Mouse (Mus musculus) intestine, embryonic 16.5 days (tissue): Measurements from ENCODE around the gene Olfr1136. TPM values are rescaled to one million over a fixed set of nuclear protein-coding genes. Genes with fewer than 3 reads are reported as not detected.

Experiments
- ATAC-seq: fragments of 200-750 bp; cut with Nextera tagmentation; 2 replicates; pipeline ENCODE4 v1.8.0; 2017; ENCODE audit warnings: moderate TSS enrichment, moderate library complexity
- H3K27ac ChIP-seq: fragments of 300-500 bp; sonication (generic); 2 replicates; pipeline ENCODE4 v1.5.1; 2014; ENCODE audit warnings: mild to moderate bottlenecking, low read length
- H3K27me3 ChIP-seq: fragments of 300-500 bp; sonication (generic); replicated peaks from 2 replicates; pipeline ENCODE4 v1.6.1; 2014; ENCODE audit warnings: low read length, control low read depth, mixed read lengths; ENCODE audit not compliant: control insufficient read depth, insufficient read depth
- H3K36me3 ChIP-seq: fragments of 300-500 bp; sonication (generic); 2 replicates; pipeline ENCODE4 v1.6.1; 2014; ENCODE audit warnings: low read length, control low read depth; ENCODE audit not compliant: control insufficient read depth, insufficient read depth
- H3K4me1 ChIP-seq: fragments of 300-500 bp; sonication (generic); 2 replicates; pipeline ENCODE4 v1.6.1; 2014; ENCODE audit warnings: low read length, control low read depth, mixed read lengths; ENCODE audit not compliant: control insufficient read depth, insufficient read depth
- H3K4me2 ChIP-seq: fragments of 300-500 bp; sonication (generic); 2 replicates; pipeline ENCODE4 v1.6.1; 2014; ENCODE audit warnings: low read depth, low read length, control low read depth
- H3K4me3 ChIP-seq: fragments of 300-500 bp; sonication (generic); 2 replicates; pipeline ENCODE4 v1.5.1; 2014; ENCODE audit warnings: mild to moderate bottlenecking, low read length
- H3K9ac ChIP-seq: fragments of 300-500 bp; sonication (generic); 2 replicates; pipeline ENCODE4 v1.6.1; 2014; ENCODE audit warnings: low read depth, low read length
- H3K9me3 ChIP-seq: fragments of 300-500 bp; sonication (generic); 2 replicates; pipeline ENCODE4 v1.6.1; 2016; ENCODE audit warnings: low read length, control low read depth; ENCODE audit not compliant: control insufficient read depth
- WGBS: fragments of 180-500 bp; shearing (Covaris S2); extraction: QIAGEN DNeasy Blood & Tissue Kit; methylation state at CpG from one replicate; pipeline ENCODE4 v1.1.7; 2014; 5-methylcytosine and 5-hydroxymethylcytosine counted together
- polyA plus RNA-seq: library from polyadenylated mRNA; unstranded; fragments of >200 nt; fragmentation: Nextera tagmentation; extraction: Ambion mirVana; gene quantifications from 2 replicates; pipeline ENCODE4 v1.2.1, GENCODE M21; 2015

The Olfr1136 gene
- polyA plus RNA-seq, result not detected in 2 replicates

DNA sequence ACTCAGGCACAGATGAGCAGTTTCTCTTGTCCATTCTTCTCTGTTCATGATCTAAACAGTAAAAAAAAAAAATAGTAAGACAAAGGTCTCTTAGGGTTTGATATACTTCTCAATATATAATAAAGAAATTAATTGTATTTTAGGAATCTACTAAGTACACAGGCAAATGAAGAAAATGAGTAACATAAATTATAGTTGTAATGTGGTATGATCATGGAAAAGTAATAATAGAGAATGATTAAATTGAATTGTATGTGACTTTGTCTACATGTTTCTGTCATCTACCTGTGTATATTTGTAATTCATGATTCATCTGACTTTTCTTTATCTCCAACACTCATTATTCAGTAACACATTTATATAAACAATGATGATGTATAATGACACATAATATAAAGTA lies at the start of gene Olfr1136:
Gene Olfr1136, minus strand, starts transcription at position 101 of the 400 bp plus-strand sequence.
- ATAC-seq, result no peak
- Histone ChIP-seq H3K4me3 (no peak within 1 kb of the TSS), H3K27ac (no peak within 1 kb of the TSS), H3K36me3 (no peaks in the 10 kb centered on the region), H3K9ac (no peak within 1 kb of the TSS), H3K4me2 (no peak within 1 kb of the TSS), H3K27me3 (no peaks in the 10 kb centered on the region), H3K4me1 (no peaks in the 10 kb centered on the region), H3K9me3 (no peaks in the 10 kb centered on the region)

DNA sequence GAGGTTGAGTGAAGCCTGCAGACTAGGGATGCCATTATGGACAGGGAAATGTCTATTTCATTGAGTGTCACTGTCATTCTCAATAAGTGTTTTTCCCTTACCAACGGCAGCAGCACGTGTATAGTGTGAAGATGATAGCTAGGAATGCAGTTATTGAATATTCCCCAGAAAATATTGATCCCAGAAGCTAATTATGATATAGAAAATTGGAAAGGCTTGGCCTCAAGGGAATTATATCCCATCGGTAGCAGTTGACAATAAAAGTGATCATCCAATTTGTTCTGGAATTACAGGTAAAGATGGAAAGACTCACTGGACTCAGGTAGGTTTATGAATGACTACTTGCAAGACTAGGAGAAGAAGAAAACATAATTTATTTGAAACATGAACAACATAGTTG lies 49.7 kb upstream of the Olfr1136 start, which contains the start of gene Olfr1140:
Gene Olfr1140, plus strand, starts transcription at position 301 of the 400 bp plus-strand sequence.
- WGBS, result 74% methylated on average over 3 of the region's 3 CpGs
- H3K4me3 ChIP-seq, result no peak within 1 kb of the TSS
- ATAC-seq, result no peak
- H3K9me3 ChIP-seq, result no peaks in the 10 kb centered on the region
- no peak within 1 kb of the TSS for H3K27ac ChIP-seq
- no peak within 1 kb of the TSS for H3K9ac ChIP-seq
- H3K27me3 ChIP-seq, result no peaks in the 10 kb centered on the region
- no peak within 1 kb of the TSS for H3K4me2 ChIP-seq
- H3K36me3 ChIP-seq, result no peaks in the 10 kb centered on the region
- no peaks in the 10 kb centered on the region for H3K4me1 ChIP-seq

GRCm38 (mm10) chr2:87739878-87740277 lies 46.1 kb upstream of the Olfr1136 start, which contains the start of gene Olfr1138:
Gene Olfr1138 (minus strand): TSS chr2:87739978.
- no peak for ATAC-seq
- WGBS, result 89% methylated on average over 1 of the region's 1 CpGs
- H3K27me3 ChIP-seq, result no peaks in the 10 kb centered on the region

GRCm38 (mm10) chr2:87713079-87713478 lies 19.3 kb upstream of the Olfr1136 start, which contains the start of gene Olfr1137:
Gene Olfr1137 (minus strand): TSS chr2:87713179.
- no peak within 1 kb of the TSS for H3K9ac ChIP-seq
- H3K36me3 ChIP-seq, result no peaks in the 10 kb centered on the region
- H3K4me2 ChIP-seq, result no peak within 1 kb of the TSS
- ATAC-seq, result no peak
- no peaks in the 10 kb centered on the region for H3K4me1 ChIP-seq
- no peaks in the 10 kb centered on the region for H3K27me3 ChIP-seq
- H3K9me3 ChIP-seq, result no peaks in the 10 kb centered on the region
- H3K27ac ChIP-seq, result no peak within 1 kb of the TSS
- no peak within 1 kb of the TSS for H3K4me3 ChIP-seq

More at GRCm38 (mm10) chr2:87739878-87740277, 46.1 kb upstream of the Olfr1136 start, which contains the start of gene Olfr1138:
- no peak within 1 kb of the TSS for H3K27ac ChIP-seq
- no peak within 1 kb of the TSS for H3K4me2 ChIP-seq
- H3K9ac ChIP-seq, result no peak within 1 kb of the TSS
- no peaks in the 10 kb centered on the region for H3K9me3 ChIP-seq
- no peak within 1 kb of the TSS for H3K4me3 ChIP-seq
- no peaks in the 10 kb centered on the region for H3K4me1 ChIP-seq
- H3K36me3 ChIP-seq, result no peaks in the 10 kb centered on the region

GRCm38 (mm10) chr2:87673564-87673963 lies 20.2 kb downstream of the Olfr1136 start, which contains the start of gene Olfr1135:
Gene Olfr1135 (minus strand): TSS chr2:87673664.
- 17% methylated on average over 1 of the region's 1 CpGs for WGBS
- H3K4me1 ChIP-seq, result no peaks in the 10 kb centered on the region
- no peaks in the 10 kb centered on the region for H3K27me3 ChIP-seq
- H3K4me2 ChIP-seq, result no peak within 1 kb of the TSS
- H3K36me3 ChIP-seq, result no peaks in the 10 kb centered on the region
- no peak within 1 kb of the TSS for H3K4me3 ChIP-seq
- no peak within 1 kb of the TSS for H3K9ac ChIP-seq
- ATAC-seq, result no peak
- no peaks in the 10 kb centered on the region for H3K9me3 ChIP-seq
- H3K27ac ChIP-seq, result no peak within 1 kb of the TSS

- no peaks in the 10 kb centered on the region for H3K36me3 ChIP-seq
- H3K9me3 ChIP-seq, result no peaks in the 10 kb centered on the region
- WGBS, result 74% methylated on average over 2 of the region's 2 CpGs
- no peak within 1 kb of the TSS for H3K27ac ChIP-seq
- no peak within 1 kb of the TSS for H3K4me3 ChIP-seq
- H3K4me1 ChIP-seq, result no peaks in the 10 kb centered on the region
- no peaks in the 10 kb centered on the region for H3K27me3 ChIP-seq
- no peak within 1 kb of the TSS for H3K4me2 ChIP-seq
- H3K9ac ChIP-seq, result no peak within 1 kb of the TSS
- no peak for ATAC-seq
These were observed 35.4 kb downstream of the Olfr1136 start, which contains the start of gene Olfr1134 for GRCm38 (mm10) chr2:87658360-87658759. Gene Olfr1134 (minus strand): TSS chr2:87658460.

DNA sequence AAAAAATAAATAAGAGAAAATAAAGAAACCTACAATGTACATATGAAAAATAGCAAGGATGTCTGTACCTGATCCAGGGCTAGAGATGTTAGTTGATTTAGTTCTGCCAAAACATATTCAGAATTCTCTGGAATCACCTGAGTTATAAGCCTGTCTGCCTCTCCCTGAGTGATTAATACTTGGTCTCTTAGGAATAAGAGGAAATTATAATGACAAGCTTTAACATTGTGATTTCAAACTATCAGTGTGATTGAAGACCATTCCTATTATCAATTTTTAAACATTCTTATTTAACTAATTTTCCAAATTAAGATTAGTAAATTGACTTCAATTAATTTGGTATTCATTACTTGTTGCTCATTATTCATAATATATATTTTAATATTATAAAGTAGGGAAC lies 46.5 kb downstream of the Olfr1136 start, which contains the start of gene Olfr1133:
Gene Olfr1133, minus strand, starts transcription at position 101 of the 400 bp plus-strand sequence.
- no peaks in the 10 kb centered on the region for H3K9me3 ChIP-seq

More for the DNA sequence above, 46.5 kb downstream of the Olfr1136 start, which contains the start of gene Olfr1133:
- Histone ChIP-seq H3K36me3 (no peaks in the 10 kb centered on the region), H3K27me3 (no peaks in the 10 kb centered on the region), H3K4me2 (no peak within 1 kb of the TSS), H3K27ac (no peak within 1 kb of the TSS), H3K4me3 (no peak within 1 kb of the TSS), H3K4me1 (no peaks in the 10 kb centered on the region), H3K9ac (no peak within 1 kb of the TSS)
- no peak for ATAC-seq

Other genes starting within 250 kb of the Olfr1136 start
- gene Olfr1126, start 240.0 kb downstream of the Olfr1136 start, polyA plus RNA-seq, result not detected in 2 replicates
- not detected in 2 replicates for gene Pramel7, start 196.9 kb downstream of the Olfr1136 start, polyA plus RNA-seq
- gene Pramel6, start 187.4 kb downstream of the Olfr1136 start, polyA plus RNA-seq, result not detected in 2 replicates
- gene Olfr153, start 162.2 kb downstream of the Olfr1136 start, polyA plus RNA-seq, result not detected in 2 replicates
- gene Olfr1128, start 148.4 kb downstream of the Olfr1136 start, polyA plus RNA-seq, result not detected in 2 replicates
- not detected in 2 replicates for gene Olfr1129, start 120.0 kb downstream of the Olfr1136 start, polyA plus RNA-seq
- not detected in 2 replicates for gene Olfr1130, start 87.7 kb downstream of the Olfr1136 start, polyA plus RNA-seq
- not detected in 2 replicates for gene Olfr1131, start 66.8 kb downstream of the Olfr1136 start, polyA plus RNA-seq
- gene Olfr1132, start 56.4 kb downstream of the Olfr1136 start, polyA plus RNA-seq, result not detected in 2 replicates
- gene Olfr1133, start 46.6 kb downstream of the Olfr1136 start, polyA plus RNA-seq, result not detected in 2 replicates
- not detected in 2 replicates for gene Olfr1134, start 35.5 kb downstream of the Olfr1136 start, polyA plus RNA-seq
- not detected in 2 replicates for gene Olfr1135, start 20.3 kb downstream of the Olfr1136 start, polyA plus RNA-seq
- not detected in 2 replicates for gene Olfr1137, start 19.2 kb upstream of the Olfr1136 start, polyA plus RNA-seq
- gene Olfr1138, start 46.0 kb upstream of the Olfr1136 start, polyA plus RNA-seq, result not detected in 2 replicates
- not detected in 2 replicates for gene Olfr1140, start 49.8 kb upstream of the Olfr1136 start, polyA plus RNA-seq
- gene Olfr1141, start 60.0 kb upstream of the Olfr1136 start, polyA plus RNA-seq, result not detected in 2 replicates
- not detected in 2 replicates for gene Olfr152, start 85.5 kb upstream of the Olfr1136 start, polyA plus RNA-seq
- gene Olfr1143, start 106.6 kb upstream of the Olfr1136 start, polyA plus RNA-seq, result not detected in 2 replicates
- gene Olfr1145, start 115.9 kb upstream of the Olfr1136 start, polyA plus RNA-seq, result not detected in 2 replicates
- not detected in 2 replicates for gene Olfr1148, start 136.6 kb upstream of the Olfr1136 start, polyA plus RNA-seq
- not detected in 2 replicates for gene Olfr1150-ps1, start 150.0 kb upstream of the Olfr1136 start, polyA plus RNA-seq
- gene Olfr1151, start 161.9 kb upstream of the Olfr1136 start, polyA plus RNA-seq, result not detected in 2 replicates
- gene Olfr1152, start 172.5 kb upstream of the Olfr1136 start, polyA plus RNA-seq, result not detected in 2 replicates
- not detected in 2 replicates for gene Olfr1153, start 201.0 kb upstream of the Olfr1136 start, polyA plus RNA-seq
- gene Olfr1154, start 211.2 kb upstream of the Olfr1136 start, polyA plus RNA-seq, result not detected in 2 replicates